Mouse (Mus musculus): ENCODE measurements around the gene Pdzd3. TPM values are rescaled to one million over a fixed set of nuclear protein-coding genes. Genes with fewer than 3 reads are reported as not detected.

Gene Pdzd3
- polyA plus RNA-seq, 1 experiment from 2014 or later: 0.12 TPM

GRCm38 (mm10) chr9:44234479-44235427 is 16.5 kb downstream of the Pdzd3 start:
- H3K36me3 ChIP-seq (ENCODE audit: control insufficient read depth, insufficient read depth, low read length): no peaks in the 10 kb centered on the region
- H3K27ac ChIP-seq (ENCODE audit: low read length): 0 out of 2 replicates have a peak overlapping the region, but pooled peaks have one; percentile 30
- H3K4me2 ChIP-seq (replicated peaks; ENCODE audit: low read depth, low read length): peak overlapping the region; percentile 45
- no peaks in the 10 kb centered on the region for H3K9me3 ChIP-seq (ENCODE audit: control insufficient read depth, low read depth, low read length)
- H3K9ac ChIP-seq (replicated peaks; ENCODE audit: low read depth, low read length): no peak overlapping the region
- no peaks in the 10 kb centered on the region for H3K27me3 ChIP-seq (ENCODE audit: control insufficient read depth, insufficient read depth, low read length)
- peaks cover 2% of the 10 kb centered on the region; the same call in 1 of the 2 replicates for H3K4me1 ChIP-seq (ENCODE audit: control insufficient read depth, insufficient read depth, low read length)
- ATAC-seq (ENCODE audit: insufficient number of reproducible peaks, insufficient read depth, low FRiP score, low read depth): peak; percentile 19; the same call in 1 of the 2 replicates
- peak overlapping the region; percentile 23 for H3K4me3 ChIP-seq (ENCODE audit: low read depth, low read length)
- WGBS: 21% methylated on average over 19 of the region's 19 CpGs

GRCm38 (mm10) chr9:44233802-44234478 is 17.3 kb downstream of the Pdzd3 start, which contains the start of gene Cbl:
Gene Cbl (minus strand): TSS chr9:44234049.
- peak; percentile 92 for ATAC-seq (ENCODE audit: insufficient number of reproducible peaks, insufficient read depth, low FRiP score, low read depth)
- under 1% methylated on average over 75 of the region's 76 CpGs for WGBS
- H3K27ac ChIP-seq (ENCODE audit: low read length): peak within 1 kb of the TSS; percentile 83; the same call in 1 of the 2 replicates
- H3K4me2 ChIP-seq (replicated peaks; ENCODE audit: low read depth, low read length): peak within 1 kb of the TSS; percentile 75
- H3K9me3 ChIP-seq (ENCODE audit: control insufficient read depth, low read depth, low read length): no peaks in the 10 kb centered on the region
- H3K9ac ChIP-seq (replicated peaks; ENCODE audit: low read depth, low read length): peak within 1 kb of the TSS; percentile 83
- H3K4me3 ChIP-seq (ENCODE audit: low read depth, low read length): peak within 1 kb of the TSS; percentile 81
- H3K27me3 ChIP-seq (ENCODE audit: control insufficient read depth, insufficient read depth, low read length): no peaks in the 10 kb centered on the region
- H3K4me1 ChIP-seq (ENCODE audit: control insufficient read depth, insufficient read depth, low read length): peaks cover 2% of the 10 kb centered on the region; the same call in 1 of the 2 replicates
- no peaks in the 10 kb centered on the region for H3K36me3 ChIP-seq (ENCODE audit: control insufficient read depth, insufficient read depth, low read length)

GRCm38 (mm10) chr9:44233021-44233801 is 18.1 kb downstream of the Pdzd3 start:
- Histone ChIP-seq H3K9ac (replicated peaks; ENCODE audit: low read depth, low read length) (peak overlapping the region; percentile 83), H3K9me3 (ENCODE audit: control insufficient read depth, low read depth, low read length) (no peaks in the 10 kb centered on the region), H3K27ac (ENCODE audit: low read length) (peak overlapping the region; percentile 83; the same call in 1 of the 2 replicates), H3K36me3 (ENCODE audit: control insufficient read depth, insufficient read depth, low read length) (no peaks in the 10 kb centered on the region), H3K4me2 (replicated peaks; ENCODE audit: low read depth, low read length) (peak overlapping the region; percentile 75), H3K4me1 (ENCODE audit: control insufficient read depth, insufficient read depth, low read length) (peaks cover 2% of the 10 kb centered on the region; the same call in 1 of the 2 replicates), H3K27me3 (ENCODE audit: control insufficient read depth, insufficient read depth, low read length) (no peaks in the 10 kb centered on the region), H3K4me3 (ENCODE audit: low read depth, low read length) (peak overlapping the region; percentile 81)
- ATAC-seq (ENCODE audit: insufficient number of reproducible peaks, insufficient read depth, low FRiP score, low read depth): peak; percentile 75
- WGBS: under 1% methylated on average over 40 of the region's 40 CpGs

- Histone ChIP-seq H3K4me2 (replicated peaks; ENCODE audit: low read depth, low read length) (no peak overlapping the region), H3K9ac (replicated peaks; ENCODE audit: low read depth, low read length) (no peak overlapping the region)
Observed at GRCm38 (mm10) chr9:44231609-44232008, 19.7 kb downstream of the Pdzd3 start.

GRCm38 (mm10) chr9:44225993-44226392 is 25.3 kb downstream of the Pdzd3 start:
- Histone ChIP-seq H3K27me3 (ENCODE audit: control insufficient read depth, insufficient read depth, low read length) (no peaks in the 10 kb centered on the region), H3K4me3 (ENCODE audit: low read depth, low read length) (no peak overlapping the region), H3K27ac (ENCODE audit: low read length) (no peak overlapping the region), H3K9ac (replicated peaks; ENCODE audit: low read depth, low read length) (no peak overlapping the region), H3K9me3 (ENCODE audit: control insufficient read depth, low read depth, low read length) (no peaks in the 10 kb centered on the region), H3K4me2 (replicated peaks; ENCODE audit: low read depth, low read length) (no peak overlapping the region), H3K4me1 (ENCODE audit: control insufficient read depth, insufficient read depth, low read length) (0 out of 2 replicates have a peak, but pooled peaks cover 2% of the 10 kb centered on the region), H3K36me3 (ENCODE audit: control insufficient read depth, insufficient read depth, low read length) (no peaks in the 10 kb centered on the region)
- 73% methylated on average over 6 of the region's 6 CpGs for WGBS
- ATAC-seq (ENCODE audit: insufficient number of reproducible peaks, insufficient read depth, low FRiP score, low read depth): no peak

More at GRCm38 (mm10) chr9:44231609-44232008, 19.7 kb downstream of the Pdzd3 start:
- no peaks in the 10 kb centered on the region for H3K36me3 ChIP-seq (ENCODE audit: control insufficient read depth, insufficient read depth, low read length)
- H3K4me3 ChIP-seq (ENCODE audit: low read depth, low read length): no peak overlapping the region
- no peak for ATAC-seq (ENCODE audit: insufficient number of reproducible peaks, insufficient read depth, low FRiP score, low read depth)
- H3K4me1 ChIP-seq (ENCODE audit: control insufficient read depth, insufficient read depth, low read length): peaks cover 2% of the 10 kb centered on the region; the same call in 1 of the 2 replicates
- no peak overlapping the region for H3K27ac ChIP-seq (ENCODE audit: low read length)
- H3K9me3 ChIP-seq (ENCODE audit: control insufficient read depth, low read depth, low read length): no peaks in the 10 kb centered on the region
- no peaks in the 10 kb centered on the region for H3K27me3 ChIP-seq (ENCODE audit: control insufficient read depth, insufficient read depth, low read length)

GRCm38 (mm10) chr9:44213538-44213937 is 37.7 kb downstream of the Pdzd3 start:
- H3K9ac ChIP-seq (replicated peaks; ENCODE audit: low read depth, low read length): no peak overlapping the region
- no peak overlapping the region for H3K4me2 ChIP-seq (replicated peaks; ENCODE audit: low read depth, low read length)
- no peak overlapping the region for H3K4me3 ChIP-seq (ENCODE audit: low read depth, low read length)
- H3K36me3 ChIP-seq (ENCODE audit: control insufficient read depth, insufficient read depth, low read length): no peaks in the 10 kb centered on the region
- no peaks in the 10 kb centered on the region for H3K9me3 ChIP-seq (ENCODE audit: control insufficient read depth, low read depth, low read length)
- H3K27me3 ChIP-seq (ENCODE audit: control insufficient read depth, insufficient read depth, low read length): no peaks in the 10 kb centered on the region
- H3K4me1 ChIP-seq (ENCODE audit: control insufficient read depth, insufficient read depth, low read length): 0 out of 2 replicates have a peak, but pooled peaks cover 3% of the 10 kb centered on the region
- ATAC-seq (ENCODE audit: insufficient number of reproducible peaks, insufficient read depth, low FRiP score, low read depth): no peak
- H3K27ac ChIP-seq (ENCODE audit: low read length): no peak overlapping the region
- WGBS: 98% methylated on average over 14 of the region's 14 CpGs

- H3K4me3 ChIP-seq (ENCODE audit: low read depth, low read length): no peak overlapping the region
- H3K27ac ChIP-seq (ENCODE audit: low read length): no peak overlapping the region
- no peak overlapping the region for H3K9ac ChIP-seq (replicated peaks; ENCODE audit: low read depth, low read length)
- WGBS: 79% methylated on average over 4 of the region's 4 CpGs
- H3K4me1 ChIP-seq (ENCODE audit: control insufficient read depth, insufficient read depth, low read length): 0 out of 2 replicates have a peak, but pooled peaks cover 3% of the 10 kb centered on the region
- H3K9me3 ChIP-seq (ENCODE audit: control insufficient read depth, low read depth, low read length): no peaks in the 10 kb centered on the region
- H3K27me3 ChIP-seq (ENCODE audit: control insufficient read depth, insufficient read depth, low read length): no peaks in the 10 kb centered on the region
- no peak overlapping the region for H3K4me2 ChIP-seq (replicated peaks; ENCODE audit: low read depth, low read length)
- no peak for ATAC-seq (ENCODE audit: insufficient number of reproducible peaks, insufficient read depth, low FRiP score, low read depth)
- H3K36me3 ChIP-seq (ENCODE audit: control insufficient read depth, insufficient read depth, low read length): no peaks in the 10 kb centered on the region
Observed at GRCm38 (mm10) chr9:44212406-44212805, 38.9 kb downstream of the Pdzd3 start.

Data from stomach, embryonic 14.5 days (tissue).